Mouse (Mus musculus) cortical plate, adult 2 months (tissue): ENCODE measurements at regions not wholly inside any gene's neighbourhood (a gene's known extent, or its start where the extent isn't known, plus 50 kb on each side); places are given as distances from the start of the nearest gene placed in this dataset.

Experiments used
- CTCF ChIP-seq: fragments of 200-500 bp; IDR thresholded peaks from 2 replicates; pipeline ENCODE4 v1.5.1; 2011; ENCODE audit warnings: mild to moderate bottlenecking, control low read depth, low read length; ENCODE audit not compliant: insufficient read depth; ENCODE audit errors: extremely low read depth
- POLR2A ChIP-seq: fragments of 200-500 bp; IDR thresholded peaks from 2 replicates; pipeline ENCODE4 v1.6.1; 2011; ENCODE audit warnings: mild to moderate bottlenecking, low read length, control low read depth; ENCODE audit not compliant: insufficient read depth; ENCODE audit errors: extremely low read depth

DNA sequence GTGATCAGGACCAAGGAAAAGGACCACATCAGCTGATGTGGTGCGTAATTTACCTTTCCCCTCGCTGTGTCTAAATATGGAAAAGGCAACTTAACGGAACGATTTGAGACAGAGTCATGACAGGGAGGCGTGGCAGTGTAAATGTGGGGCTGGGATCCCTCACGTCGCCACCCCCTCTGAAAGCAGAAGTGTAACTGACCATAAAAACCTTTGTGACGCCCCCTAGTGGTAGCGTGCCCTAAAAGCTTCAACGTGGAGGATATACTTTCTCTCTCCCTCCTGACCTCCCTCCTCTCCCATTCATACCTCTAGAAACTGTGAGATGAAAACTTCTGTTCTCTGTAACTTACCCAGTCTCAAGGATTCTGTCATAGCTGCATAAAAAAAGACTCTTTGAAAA is 166.8 kb downstream of the Efnb2 start:
- no peak for TF ChIP-seq CTCF
- TF ChIP-seq POLR2A: no peak
